Mouse (Mus musculus) heart, postnatal 14 days (tissue): ENCODE measurements around the gene Zbtb9. TPM values are rescaled to one million over a fixed set of nuclear protein-coding genes. Genes with fewer than 3 reads are reported as not detected.

Experiments used
- DNase-seq, 2 experiments: peaks; one replicate each; pipeline ENCODE4 v3.0.0; 2021 to 2022
- intact Hi-C: fragments of 180-260 bp; cut with DNase I; formaldehyde crosslinking; loops from one replicate; pipeline ENCODE4 v1.15.1; 2025
- total RNA-seq, 2 experiments: library from RNA; stranded (reverse); gene quantifications; 2 replicates each; pipeline ENCODE4 v1.2.3; 2021

Gene Zbtb9
- total RNA-seq, 2 experiments from 2014 or later = 1.7 to 3.3 TPM

GRCm38 (mm10) chr17:26945824-26946495 lies 27.0 kb upstream of the Zbtb9 start:
- intact Hi-C loops = no loop called here
- DNase-seq = no peak

DNA sequence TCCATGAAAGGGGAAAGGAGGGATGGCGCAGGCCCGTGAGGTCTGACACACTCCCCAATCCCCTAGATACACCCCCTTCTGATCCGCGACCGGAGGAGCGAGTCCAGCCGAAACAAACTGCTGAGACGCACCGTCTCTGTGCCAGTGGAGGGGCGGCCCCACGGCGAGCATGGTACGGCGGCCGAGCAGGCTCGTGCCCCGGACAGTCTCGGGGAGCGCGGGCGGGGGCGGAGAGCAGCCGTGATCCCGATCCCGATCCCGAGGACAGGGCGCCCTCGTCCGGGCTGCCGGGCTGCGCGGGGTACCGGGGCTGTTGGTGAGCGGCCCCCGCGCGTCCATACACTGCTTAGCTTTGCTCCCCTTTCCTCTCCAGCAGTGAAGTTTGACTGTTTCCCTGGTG lies 26.4 kb upstream of the Zbtb9 start:
- peak; percentile 77 to 83 for DNase-seq
- intact Hi-C loops = no loop called here

- DNase-seq = no peak
- intact Hi-C loops = no loop called here
Measured at GRCm38 (mm10) chr17:26947231-26948100, 25.5 kb upstream of the Zbtb9 start.

GRCm38 (mm10) chr17:26948316-26949050 lies 24.5 kb upstream of the Zbtb9 start:
- DNase-seq = peak; percentile 68 to 71
- intact Hi-C loops = no loop called here

GRCm38 (mm10) chr17:26949051-26949577 lies 23.9 kb upstream of the Zbtb9 start:
- no peak for DNase-seq

GRCm38 (mm10) chr17:26949866-26950265 lies 23.1 kb upstream of the Zbtb9 start:
- no peak for DNase-seq
- intact Hi-C loops = no loop called here

More at GRCm38 (mm10) chr17:26949051-26949577, 23.9 kb upstream of the Zbtb9 start:
- intact Hi-C loops = no loop called here

- intact Hi-C loops = no loop called here
- DNase-seq = no peak
Measured at GRCm38 (mm10) chr17:26950560-26951288, 22.2 kb upstream of the Zbtb9 start.

DNA sequence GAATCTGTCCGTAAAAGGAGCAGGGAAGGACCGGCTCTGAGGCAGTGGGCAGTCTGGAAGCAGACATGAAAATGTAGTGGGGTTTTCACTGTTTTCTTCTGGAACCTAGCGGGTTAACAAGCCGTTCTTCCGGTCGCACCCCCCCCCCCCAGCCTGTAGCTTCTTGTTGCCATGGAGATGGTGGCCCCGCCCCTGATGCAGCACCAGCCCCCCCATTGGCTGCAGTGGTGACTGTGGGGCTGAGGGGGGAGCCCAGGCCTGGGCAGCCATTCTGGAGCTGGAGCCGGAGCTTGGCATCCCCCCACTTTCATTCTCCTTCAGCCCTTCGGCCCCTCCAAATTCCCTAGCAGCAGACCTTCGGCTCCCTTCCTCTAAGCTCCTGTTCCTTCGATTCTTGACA lies 21.6 kb upstream of the Zbtb9 start:
- peak; percentile 71 to 83 for DNase-seq
- intact Hi-C loops = no loop called here

GRCm38 (mm10) chr17:26951952-26952877 lies 20.8 kb upstream of the Zbtb9 start:
- DNase-seq = no peak
- intact Hi-C loops = no loop called here

DNA sequence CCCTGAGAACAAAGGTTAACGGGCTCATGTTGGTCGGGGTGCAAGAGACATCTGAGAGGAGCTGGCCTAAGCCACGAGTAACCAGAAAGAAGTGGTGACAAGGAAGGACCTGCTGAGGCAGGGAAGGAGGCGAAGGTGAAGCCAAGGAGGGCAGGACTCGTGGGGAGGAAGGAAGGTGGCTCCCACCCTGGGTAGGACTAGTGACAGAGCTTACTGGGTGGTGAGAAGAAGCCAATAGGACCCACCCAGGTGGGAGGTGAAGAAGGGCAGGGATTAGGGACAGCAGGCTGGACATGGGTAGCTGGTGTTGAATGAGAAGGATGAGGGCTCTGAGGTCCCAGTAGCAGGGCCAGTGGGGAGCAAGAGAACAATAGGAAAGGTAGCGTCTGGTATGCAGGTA lies 19.8 kb upstream of the Zbtb9 start:
- intact Hi-C loops = no loop called here
- DNase-seq = no peak

DNA sequence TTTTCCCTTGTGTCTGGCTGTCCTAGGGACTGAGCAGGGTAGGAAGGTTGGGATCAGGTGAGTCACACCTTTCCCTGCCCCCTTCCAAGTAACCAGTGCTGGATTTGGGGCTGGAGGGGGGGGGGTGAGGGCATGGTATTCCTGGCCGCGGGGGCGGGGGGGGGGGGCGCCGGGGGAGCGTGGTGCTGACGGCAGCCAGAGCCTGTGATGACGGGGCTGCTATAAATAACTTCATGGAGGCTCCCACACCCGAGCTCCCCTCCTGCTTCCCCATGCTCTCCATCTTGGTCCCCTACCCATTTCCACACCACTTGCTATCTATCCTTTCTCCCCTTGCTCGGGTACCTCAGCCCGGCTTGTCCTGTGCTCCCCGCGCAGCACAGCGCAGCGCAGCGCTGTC lies 19.2 kb upstream of the Zbtb9 start:
- DNase-seq = no peak
- intact Hi-C loops = no loop called here

DNA sequence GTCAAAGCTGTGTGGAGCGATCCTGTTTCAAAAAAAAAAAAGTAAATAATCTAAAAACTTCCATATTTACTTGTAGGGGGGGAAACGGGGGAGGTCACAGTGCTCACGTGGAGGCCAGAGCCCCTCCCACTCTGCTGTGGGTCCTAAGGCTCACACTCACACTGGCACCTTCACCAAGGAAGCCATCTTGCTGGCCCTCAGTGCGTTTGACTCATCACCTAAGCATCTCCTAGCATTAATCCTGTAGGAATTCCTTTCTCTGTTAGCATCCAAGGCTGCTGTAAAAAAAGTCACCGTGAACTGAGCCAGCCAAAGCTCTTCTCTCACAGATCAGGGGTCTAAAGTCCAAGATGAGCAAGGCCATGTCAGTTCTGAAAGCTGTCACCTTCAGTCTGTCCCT lies 16.7 kb upstream of the Zbtb9 start:
- DNase-seq = no peak
- intact Hi-C loops = no loop called here

- intact Hi-C loops = no loop called here
- no peak for DNase-seq
Measured at GRCm38 (mm10) chr17:26956895-26957294, 16.1 kb upstream of the Zbtb9 start.

GRCm38 (mm10) chr17:26957872-26958271 lies 15.1 kb upstream of the Zbtb9 start:
- no peak for DNase-seq
- intact Hi-C loops = no loop called here

GRCm38 (mm10) chr17:26958880-26959279 lies 14.1 kb upstream of the Zbtb9 start:
- DNase-seq = no peak
- intact Hi-C loops = no loop called here

- intact Hi-C loops = no loop called here
- no peak for DNase-seq
Measured at GRCm38 (mm10) chr17:26959815-26960214, 13.2 kb upstream of the Zbtb9 start.

DNA sequence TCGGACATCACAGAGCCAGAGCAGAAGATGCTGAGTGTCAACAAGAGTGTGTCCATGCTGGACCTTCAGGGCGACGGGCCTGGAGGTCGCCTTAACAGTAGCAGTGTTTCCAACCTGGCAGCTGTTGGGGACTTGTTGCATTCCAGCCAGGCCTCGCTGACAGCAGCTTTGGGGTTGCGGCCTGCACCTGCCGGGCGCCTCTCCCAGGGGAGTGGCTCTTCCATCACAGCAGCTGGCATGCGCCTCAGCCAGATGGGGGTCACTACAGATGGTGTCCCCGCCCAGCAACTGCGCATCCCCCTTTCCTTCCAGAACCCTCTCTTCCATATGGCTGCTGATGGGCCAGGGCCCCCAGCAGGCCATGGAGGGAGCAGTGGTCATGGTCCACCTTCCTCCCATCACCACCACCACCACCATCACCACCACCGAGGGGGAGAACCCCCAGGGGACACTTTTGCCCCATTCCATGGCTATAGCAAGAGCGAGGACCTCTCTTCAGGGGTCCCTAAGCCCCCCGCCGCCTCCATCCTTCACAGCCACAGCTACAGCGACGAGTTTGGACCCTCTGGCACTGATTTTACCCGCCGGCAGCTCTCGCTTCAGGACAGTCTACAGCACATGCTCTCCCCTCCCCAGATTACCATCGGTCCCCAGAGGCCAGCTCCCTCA lies 11.3 kb upstream of the Zbtb9 start:
- no peak for DNase-seq
- intact Hi-C loops = no loop called here

- no peak for DNase-seq
- intact Hi-C loops = no loop called here
Measured at GRCm38 (mm10) chr17:26966993-26967392, 6.0 kb upstream of the Zbtb9 start.

DNA sequence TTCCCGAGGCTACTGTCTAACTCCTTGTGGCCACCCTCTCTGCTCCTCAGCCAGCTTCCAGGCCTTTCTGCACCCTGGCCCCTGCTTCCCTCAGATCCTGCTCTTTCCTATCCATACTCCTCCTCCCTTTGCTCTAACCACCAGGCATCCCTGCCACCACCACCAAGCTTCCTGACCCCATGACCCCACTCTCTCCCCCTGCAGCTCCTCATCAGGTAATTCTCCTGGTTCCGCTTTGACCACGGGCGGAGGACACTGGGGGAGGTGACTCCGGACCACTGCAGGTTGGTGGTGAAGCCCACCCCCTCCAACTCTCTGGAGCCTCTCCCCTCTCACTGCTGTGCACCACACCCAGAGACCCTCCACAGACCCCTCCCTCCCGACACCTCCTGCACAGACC lies 5.5 kb upstream of the Zbtb9 start:
- intact Hi-C loops = no loop called here
- DNase-seq = no peak
